Mouse (Mus musculus): ENCODE data around the gene Rplp1.

DNA sequence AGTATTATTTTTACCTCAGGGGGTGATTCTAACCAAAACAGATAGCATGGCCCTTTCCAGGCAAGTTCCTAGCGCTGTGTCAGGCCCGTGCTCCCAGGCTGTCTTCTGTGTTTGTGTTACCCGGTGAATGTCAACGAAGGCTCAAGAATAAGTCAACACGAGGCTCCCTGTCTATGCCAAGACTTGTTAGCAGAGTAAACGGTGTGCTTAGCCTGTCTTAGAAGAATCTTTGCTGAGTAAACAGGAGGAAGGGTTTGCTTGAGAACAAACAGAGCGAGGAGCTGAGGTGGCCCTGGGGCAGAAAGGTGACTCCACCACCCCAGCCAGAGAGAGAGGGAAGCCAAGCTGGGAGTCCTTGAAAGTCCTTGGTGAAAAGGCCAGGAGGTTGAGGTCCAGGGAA lies 10.1 kb downstream of the Rplp1 start:
- TF ChIP-seq POLR2A (IDR thresholded peaks at IDR 0.05; ENCODE audit: borderline replicate concordance, extremely low read depth, insufficient read depth, insufficient read length, poor library complexity, severe bottlenecking) (no peak), CTCF (IDR thresholded peaks at IDR 0.05; ENCODE audit: borderline replicate concordance, extremely low read depth, insufficient read depth, insufficient read length) (no peak)
